Mouse (Mus musculus): Measurements from ENCODE around the gene Hoxa5. TPM values are rescaled to one million over a fixed set of nuclear protein-coding genes. Genes with fewer than 3 reads are reported as not detected.

The Hoxa5 gene
- polyA plus RNA-seq, 1 experiment from 2014 or later, result 15.7 TPM

- ATAC-seq (ENCODE audit: low FRiP score, low TSS enrichment), result peak; percentile 75
- peaks cover 16% of the 10 kb centered on the region; the same call in 1 of the 2 replicates for H3K36me3 ChIP-seq (ENCODE audit: control insufficient read depth, insufficient read depth, low read length)
- peaks cover 65% of the 10 kb centered on the region for H3K4me1 ChIP-seq (ENCODE audit: control insufficient read depth, insufficient read depth, low read length)
- H3K9ac ChIP-seq (ENCODE audit: low read depth, low read length), result peak within 1 kb of the TSS; percentile 88
- WGBS, result under 1% methylated on average over 69 of the region's 102 CpGs
- peak within 1 kb of the TSS; percentile 95 for H3K27ac ChIP-seq (ENCODE audit: low read depth, low read length)
- H3K4me2 ChIP-seq (replicated peaks; ENCODE audit: low read depth, low read length), result peak within 1 kb of the TSS; percentile 97
- no peaks in the 10 kb centered on the region for H3K9me3 ChIP-seq (ENCODE audit: control insufficient read depth, low read length)
- peak within 1 kb of the TSS; percentile 57 for H3K4me3 ChIP-seq (ENCODE audit: low read length)
- H3K27me3 ChIP-seq (ENCODE audit: control insufficient read depth, insufficient read depth, low read length), result no peaks in the 10 kb centered on the region
Measured at GRCm38 (mm10) chr6:52190906-52191810, 13.2 kb downstream of the Hoxa5 start, which contains the start of gene Hoxa4. Gene Hoxa4 (minus strand): TSS chr6:52191753.

- ATAC-seq (ENCODE audit: low FRiP score, low TSS enrichment), result no peak
- peak overlapping the region; percentile 95 for H3K27ac ChIP-seq (ENCODE audit: low read depth, low read length)
- peaks cover 65% of the 10 kb centered on the region for H3K4me1 ChIP-seq (ENCODE audit: control insufficient read depth, insufficient read depth, low read length)
Measured at GRCm38 (mm10) chr6:52190410-52190809, 14.0 kb downstream of the Hoxa5 start.

GRCm38 (mm10) chr6:52189909-52190308 is 14.5 kb downstream of the Hoxa5 start:
- Histone ChIP-seq H3K9ac (ENCODE audit: low read depth, low read length) (peak overlapping the region; percentile 88), H3K27ac (ENCODE audit: low read depth, low read length) (peak overlapping the region; percentile 95), H3K4me3 (ENCODE audit: low read length) (peak overlapping the region; percentile 57; the same call in 1 of the 2 replicates), H3K4me1 (ENCODE audit: control insufficient read depth, insufficient read depth, low read length) (peaks cover 66% of the 10 kb centered on the region), H3K4me2 (replicated peaks; ENCODE audit: low read depth, low read length) (peak overlapping the region; percentile 97), H3K27me3 (ENCODE audit: control insufficient read depth, insufficient read depth, low read length) (no peaks in the 10 kb centered on the region), H3K9me3 (ENCODE audit: control insufficient read depth, low read length) (no peaks in the 10 kb centered on the region), H3K36me3 (ENCODE audit: control insufficient read depth, insufficient read depth, low read length) (peaks cover 20% of the 10 kb centered on the region; the same call in 1 of the 2 replicates)
- 19% methylated on average over 8 of the region's 8 CpGs for WGBS
- no peak for ATAC-seq (ENCODE audit: low FRiP score, low TSS enrichment)

More at GRCm38 (mm10) chr6:52190410-52190809, 14.0 kb downstream of the Hoxa5 start:
- peak overlapping the region; percentile 57 for H3K4me3 ChIP-seq (ENCODE audit: low read length)
- no peaks in the 10 kb centered on the region for H3K27me3 ChIP-seq (ENCODE audit: control insufficient read depth, insufficient read depth, low read length)
- H3K9me3 ChIP-seq (ENCODE audit: control insufficient read depth, low read length), result no peaks in the 10 kb centered on the region
- H3K4me2 ChIP-seq (replicated peaks; ENCODE audit: low read depth, low read length), result peak overlapping the region; percentile 97
- peak overlapping the region; percentile 88 for H3K9ac ChIP-seq (ENCODE audit: low read depth, low read length)
- 2% methylated on average over 23 of the region's 23 CpGs for WGBS
- H3K36me3 ChIP-seq (ENCODE audit: control insufficient read depth, insufficient read depth, low read length), result peaks cover 20% of the 10 kb centered on the region; the same call in 1 of the 2 replicates

GRCm38 (mm10) chr6:52189172-52189591 is 15.2 kb downstream of the Hoxa5 start:
- Histone ChIP-seq H3K27me3 (ENCODE audit: control insufficient read depth, insufficient read depth, low read length) (no peaks in the 10 kb centered on the region), H3K36me3 (ENCODE audit: control insufficient read depth, insufficient read depth, low read length) (peaks cover 20% of the 10 kb centered on the region; the same call in 1 of the 2 replicates), H3K9me3 (ENCODE audit: control insufficient read depth, low read length) (no peaks in the 10 kb centered on the region), H3K9ac (ENCODE audit: low read depth, low read length) (no peak overlapping the region), H3K4me2 (replicated peaks; ENCODE audit: low read depth, low read length) (0 out of 2 replicates have a peak overlapping the region, but pooled peaks have one; percentile 1), H3K4me1 (ENCODE audit: control insufficient read depth, insufficient read depth, low read length) (peaks cover 66% of the 10 kb centered on the region), H3K27ac (ENCODE audit: low read depth, low read length) (peak overlapping the region; percentile 95; the same call in 1 of the 2 replicates), H3K4me3 (ENCODE audit: low read length) (no peak overlapping the region)
- 25% methylated on average over 5 of the region's 5 CpGs for WGBS
- no peak for ATAC-seq (ENCODE audit: low FRiP score, low TSS enrichment)

DNA sequence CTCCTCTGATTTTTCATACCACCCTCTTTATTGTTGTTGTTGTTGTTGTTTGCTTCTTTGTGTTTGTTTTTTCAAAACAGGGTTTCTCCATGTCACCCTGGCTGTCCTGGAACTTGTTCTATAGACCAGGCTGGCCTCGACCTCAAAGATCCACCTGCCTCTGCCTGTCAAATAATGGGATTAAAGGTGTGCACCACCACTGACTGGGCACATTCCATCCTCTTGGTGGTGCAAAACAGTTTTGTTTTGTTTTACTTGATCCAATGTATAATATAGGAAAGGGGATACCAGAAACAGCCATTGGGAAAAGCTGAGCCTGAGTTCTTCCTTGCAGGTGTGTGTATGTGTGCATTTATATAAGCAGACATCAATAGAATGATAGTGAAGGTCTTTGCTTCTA is 17.9 kb downstream of the Hoxa5 start:
- ATAC-seq (ENCODE audit: low FRiP score, low TSS enrichment), result no peak
- Histone ChIP-seq H3K27ac (ENCODE audit: low read depth, low read length) (peak overlapping the region; percentile 24; the same call in 1 of the 2 replicates), H3K27me3 (ENCODE audit: control insufficient read depth, insufficient read depth, low read length) (no peaks in the 10 kb centered on the region), H3K4me1 (ENCODE audit: control insufficient read depth, insufficient read depth, low read length) (peaks cover 72% of the 10 kb centered on the region), H3K9ac (ENCODE audit: low read depth, low read length) (no peak overlapping the region), H3K36me3 (ENCODE audit: control insufficient read depth, insufficient read depth, low read length) (peaks cover 24% of the 10 kb centered on the region; the same call in 1 of the 2 replicates), H3K9me3 (ENCODE audit: control insufficient read depth, low read length) (no peaks in the 10 kb centered on the region), H3K4me2 (replicated peaks; ENCODE audit: low read depth, low read length) (no peak overlapping the region), H3K4me3 (ENCODE audit: low read length) (no peak overlapping the region)
- WGBS, result 64% methylated on average over 1 of the region's 1 CpGs

DNA sequence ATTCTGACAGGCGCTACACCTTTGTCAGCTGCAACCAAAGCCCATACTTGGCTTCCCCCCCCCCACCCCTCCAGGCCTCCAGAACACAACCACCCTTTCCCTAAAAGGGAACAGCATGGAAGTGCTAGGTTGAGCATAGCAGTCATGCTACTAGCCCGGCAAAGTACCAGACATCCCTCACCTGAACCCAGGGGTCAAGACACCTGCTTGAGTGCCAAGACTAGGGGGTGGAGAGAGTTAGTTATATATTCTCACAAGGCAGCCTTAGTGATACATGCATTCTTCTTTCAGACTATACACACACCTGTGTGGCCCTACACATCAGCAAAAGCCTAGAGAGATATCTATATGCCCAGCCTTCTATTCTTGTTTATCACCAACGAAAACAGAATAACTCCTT is 18.6 kb downstream of the Hoxa5 start:
- Histone ChIP-seq H3K27ac (ENCODE audit: low read depth, low read length) (peak overlapping the region; percentile 94; the same call in 1 of the 2 replicates), H3K36me3 (ENCODE audit: control insufficient read depth, insufficient read depth, low read length) (peaks cover 29% of the 10 kb centered on the region; the same call in 1 of the 2 replicates), H3K4me2 (replicated peaks; ENCODE audit: low read depth, low read length) (peak overlapping the region; percentile 25; the same call in 1 of the 2 replicates), H3K4me3 (ENCODE audit: low read length) (no peak overlapping the region), H3K27me3 (ENCODE audit: control insufficient read depth, insufficient read depth, low read length) (no peaks in the 10 kb centered on the region), H3K4me1 (ENCODE audit: control insufficient read depth, insufficient read depth, low read length) (peaks cover 79% of the 10 kb centered on the region), H3K9ac (ENCODE audit: low read depth, low read length) (peak overlapping the region; percentile 24; the same call in 1 of the 2 replicates), H3K9me3 (ENCODE audit: control insufficient read depth, low read length) (no peaks in the 10 kb centered on the region)
- 30% methylated on average over 3 of the region's 3 CpGs for WGBS
- ATAC-seq (ENCODE audit: low FRiP score, low TSS enrichment), result no peak

GRCm38 (mm10) chr6:52185222-52185621 is 19.2 kb downstream of the Hoxa5 start:
- Histone ChIP-seq H3K9me3 (ENCODE audit: control insufficient read depth, low read length) (no peaks in the 10 kb centered on the region), H3K4me3 (ENCODE audit: low read length) (no peak overlapping the region), H3K36me3 (ENCODE audit: control insufficient read depth, insufficient read depth, low read length) (peaks cover 29% of the 10 kb centered on the region; the same call in 1 of the 2 replicates), H3K9ac (ENCODE audit: low read depth, low read length) (peak overlapping the region; percentile 24; the same call in 1 of the 2 replicates), H3K4me2 (replicated peaks; ENCODE audit: low read depth, low read length) (peak overlapping the region; percentile 25), H3K27ac (ENCODE audit: low read depth, low read length) (peak overlapping the region; percentile 94; the same call in 1 of the 2 replicates), H3K27me3 (ENCODE audit: control insufficient read depth, insufficient read depth, low read length) (no peaks in the 10 kb centered on the region), H3K4me1 (ENCODE audit: control insufficient read depth, insufficient read depth, low read length) (peaks cover 79% of the 10 kb centered on the region)
- ATAC-seq (ENCODE audit: low FRiP score, low TSS enrichment), result no peak
- WGBS, result 2% methylated on average over 19 of the region's 19 CpGs

DNA sequence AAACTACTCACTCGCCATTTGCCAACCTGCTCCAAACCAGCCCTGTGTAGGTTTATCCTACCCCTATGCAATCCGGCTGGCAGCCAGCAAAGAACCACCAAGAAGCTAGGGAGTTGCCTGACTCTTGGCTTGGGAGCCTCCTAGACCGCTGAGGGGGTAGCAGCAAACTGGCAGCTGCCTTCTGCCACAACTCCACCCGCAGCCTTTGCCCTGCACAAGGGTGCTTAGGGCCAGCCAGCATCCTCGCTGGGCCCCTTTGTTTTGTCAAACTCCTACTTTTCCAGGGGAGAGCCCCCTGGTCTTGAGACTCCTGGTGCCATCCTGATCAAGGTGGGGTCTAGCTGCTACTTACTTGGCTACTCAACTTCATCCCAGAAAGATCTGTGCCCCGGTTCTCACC is 19.7 kb downstream of the Hoxa5 start:
- Histone ChIP-seq H3K27ac (ENCODE audit: low read depth, low read length) (peak overlapping the region; percentile 94), H3K4me2 (replicated peaks; ENCODE audit: low read depth, low read length) (peak overlapping the region; percentile 25; the same call in 1 of the 2 replicates), H3K4me3 (ENCODE audit: low read length) (no peak overlapping the region), H3K9me3 (ENCODE audit: control insufficient read depth, low read length) (no peaks in the 10 kb centered on the region), H3K27me3 (ENCODE audit: control insufficient read depth, insufficient read depth, low read length) (no peaks in the 10 kb centered on the region), H3K4me1 (ENCODE audit: control insufficient read depth, insufficient read depth, low read length) (peaks cover 79% of the 10 kb centered on the region), H3K36me3 (ENCODE audit: control insufficient read depth, insufficient read depth, low read length) (peaks cover 26% of the 10 kb centered on the region; the same call in 1 of the 2 replicates), H3K9ac (ENCODE audit: low read depth, low read length) (peak overlapping the region; percentile 13; the same call in 1 of the 2 replicates)
- no peak for ATAC-seq (ENCODE audit: low FRiP score, low TSS enrichment)
- WGBS, result 21% methylated on average over 6 of the region's 6 CpGs

Measured in kidney, embryonic 14.5 days (tissue).